In the genomic region with DNA sequence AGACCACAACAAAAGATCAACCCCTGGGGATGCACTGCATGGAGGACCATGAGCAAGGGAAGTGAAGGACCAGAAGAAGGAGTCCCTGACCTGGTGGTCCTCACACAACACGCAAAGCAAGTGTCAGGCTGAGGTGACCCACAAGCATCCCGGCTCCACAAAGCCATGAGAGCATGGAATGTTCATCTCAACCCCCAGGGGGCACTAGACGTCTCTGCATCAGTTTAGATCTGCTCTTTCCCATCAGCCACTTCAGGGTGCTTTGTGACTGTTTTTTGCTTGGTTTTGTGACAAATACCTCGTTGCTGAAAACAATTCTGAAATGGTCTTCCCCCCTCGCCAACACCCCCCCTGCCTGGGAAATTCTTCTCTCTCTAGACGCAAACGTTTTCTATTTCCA, we compare ENCODE assay signal across 8 mouse cellular contexts. TPM values are rescaled to one million over a fixed set of nuclear protein-coding genes. Genes with fewer than 3 reads are reported as not detected.
A peak's percentile ranks its signal among the peaks of the same experiment; 100 is the strongest.
DNase-seq lines count a peak whose midpoint lies in the region; ATAC-seq and TF ChIP-seq lines count a peak whose summit lies in the region.

No protein-coding gene starts in this region.

- no peaks in the 10 kb centered on the region for H3K9me3 ChIP-seq in forebrain, embryonic 13.5 days (replicated peaks)

- no peak overlapping the region; the same call in 1 of the 2 replicates for H3K9ac ChIP-seq in forebrain, embryonic 13.5 days

- no peaks in the 10 kb centered on the region for H3K36me3 ChIP-seq in forebrain, embryonic 13.5 days (ENCODE audit: poor library complexity, severe bottlenecking)

- TF ChIP-seq CTCF in layer of hippocampus, adult 2 months (conservative IDR thresholded peaks at IDR 0.05): peak; percentile 97

- intact Hi-C loops in heart, postnatal 36 days (cut with DNase I): loop anchor here (1.0 to 5.0 kb wide), 3 partner anchors 69 to 284 kb away; no protein-coding TSS in a partner anchor

- H3K27me3 ChIP-seq in forebrain, embryonic 13.5 days: no peaks in the 10 kb centered on the region

- 5% methylated on average over 7 of the region's 7 CpGs for WGBS in forebrain, embryonic 13.5 days

- ATAC-seq in forebrain, embryonic 13.5 days: peak; percentile 66

- H3K4me2 ChIP-seq in forebrain, embryonic 13.5 days: peak overlapping the region; percentile 38

- DNase-seq in MEL-GATA-1-ER (ENCODE audit: extremely low read depth, low read depth): peak; percentile 20
- DNase-seq in c-Kit-positive CD71-positive TER-119-positive erythroid progenitor cells, embryonic 14.5 days (ENCODE audit: low spot score): peak; percentile 8
- DNase-seq in heart, postnatal 36 days: peak; percentile 66 to 67
- DNase-seq in layer of hippocampus, adult 2 months (ENCODE audit: low spot score in 2 of 2): peak; percentile 80 to 83
- peak; percentile 82 for DNase-seq in lung, postnatal 14 days
- peak; percentile 68 for DNase-seq in retina, postnatal 7 days (ENCODE audit: low read depth, low spot score)
- DNase-seq in Muller cell, postnatal 12 days (ENCODE audit: inconsistent ontology term): no peak

- no peak overlapping the region for H3K4me3 ChIP-seq in forebrain, embryonic 13.5 days
- H3K4me3 ChIP-seq in layer of hippocampus, adult 2 months: peak overlapping the region; percentile 25

- peaks cover 4% of the 10 kb centered on the region for H3K4me1 ChIP-seq in forebrain, embryonic 13.5 days

- H3K27ac ChIP-seq in forebrain, embryonic 13.5 days: no peak overlapping the region
- peak overlapping the region; percentile 82 for H3K27ac ChIP-seq in layer of hippocampus, adult 2 months

RNA-seq across cellular contexts. Expression of gene Pde9a, which starts 8.0 kb away (rescaled TPM):
- 46.4 and 52.3 TPM in 2 replicates for polyA plus RNA-seq in forebrain, embryonic 13.5 days (2015; fragmentation: Nextera tagmentation; extraction: Ambion mirVana)
- total RNA-seq in heart, postnatal 36 days (2021): 1 to 10 TPM; 5.2 to 6.1 TPM
- total RNA-seq in layer of hippocampus, adult 2 months (2021): 10 to 100 TPM; 21.8 to 31.9 TPM
